Mouse (Mus musculus): Measurements from ENCODE around the gene Nfkbib.

DNA sequence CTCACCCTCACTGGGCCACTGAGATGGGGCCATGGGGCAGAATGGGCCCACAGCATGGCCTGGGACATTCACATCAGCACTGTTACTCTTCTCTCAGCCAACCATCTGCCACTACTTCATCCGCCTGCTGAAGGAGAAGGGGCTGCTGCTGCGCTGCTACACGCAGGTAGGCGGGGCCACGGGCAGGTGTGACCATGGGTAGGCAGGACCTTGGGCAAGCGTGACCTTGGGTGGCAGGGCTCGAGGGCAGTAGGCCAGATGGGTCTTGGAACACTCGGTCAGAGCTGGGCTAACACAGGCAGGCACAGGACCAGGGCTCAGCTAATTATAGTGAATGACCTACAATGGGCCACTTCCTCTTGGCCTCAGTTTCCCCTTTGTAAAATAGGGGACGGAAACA is 11.5 kb upstream of the Nfkbib start:
- no peak for TF ChIP-seq CTCF (IDR thresholded peaks at IDR 0.05; ENCODE audit: control insufficient read depth, insufficient read depth, insufficient replicate concordance, low read depth, low read length)
- TF ChIP-seq POLR2A (IDR thresholded peaks at IDR 0.05; ENCODE audit: control insufficient read depth, low read depth, low read length): no peak
